Mouse (Mus musculus): ENCODE data around the gene Ccdc184. TPM values are rescaled to one million over a fixed set of nuclear protein-coding genes. Genes with fewer than 3 reads are reported as not detected.
A peak's percentile ranks its signal among the peaks of the same experiment; 100 is the strongest.

Gene Ccdc184
- total and polyA plus RNA-seq, 3 experiments: 0.52 to 0.63 (median 0.61) TPM

DNA sequence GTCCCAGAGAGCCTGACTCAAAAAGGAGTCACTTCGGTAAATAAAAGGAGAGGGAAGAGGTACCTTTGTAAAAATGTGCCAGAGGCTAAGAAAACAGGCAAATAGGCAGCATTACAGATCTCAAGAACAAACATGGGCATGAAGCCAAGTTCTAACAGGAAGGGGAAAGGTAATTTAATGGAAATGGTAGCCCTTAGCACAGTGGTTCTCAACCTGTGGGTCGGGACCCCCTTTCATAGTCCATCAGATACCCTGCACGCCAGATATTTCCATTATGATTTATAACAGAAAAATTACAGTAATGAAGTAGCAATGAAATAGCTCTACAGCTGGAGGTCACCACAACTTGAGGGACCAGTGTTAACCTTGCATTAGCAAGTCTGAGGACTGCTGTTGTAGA is 10.4 kb downstream of the Ccdc184 start:
- Histone ChIP-seq H3K36me3 (ENCODE audit: control insufficient read depth, insufficient read depth, low read length) (no peaks in the 10 kb centered on the region), H3K27ac (no peak overlapping the region), H3K79me2 (replicated peaks; ENCODE audit: control insufficient read depth, insufficient read depth, low read length) (no peaks in the 10 kb centered on the region), H3K4me1 (ENCODE audit: control insufficient read depth, insufficient read depth, low read length) (peaks cover 2% of the 10 kb centered on the region), H3K4me3 (no peak overlapping the region), H3K9ac (ENCODE audit: low read depth, low read length) (no peak overlapping the region), H3K27me3 (ENCODE audit: control insufficient read depth, insufficient read depth, low read length) (no peaks in the 10 kb centered on the region)
- intact Hi-C loops (cut with DNase I): no loop called here
- TF ChIP-seq EP300 (IDR thresholded peaks at IDR 0.05; ENCODE audit: insufficient read depth, low read depth, low read length) (no peak), CTCF (IDR thresholded peaks at IDR 0.05) (no peak), POLR2A (IDR thresholded peaks at IDR 0.05; ENCODE audit: insufficient read depth, low read depth, low read length) (no peak)
- no peak for DNase-seq
- 63% methylated on average over 3 of the region's 3 CpGs for WGBS

DNA sequence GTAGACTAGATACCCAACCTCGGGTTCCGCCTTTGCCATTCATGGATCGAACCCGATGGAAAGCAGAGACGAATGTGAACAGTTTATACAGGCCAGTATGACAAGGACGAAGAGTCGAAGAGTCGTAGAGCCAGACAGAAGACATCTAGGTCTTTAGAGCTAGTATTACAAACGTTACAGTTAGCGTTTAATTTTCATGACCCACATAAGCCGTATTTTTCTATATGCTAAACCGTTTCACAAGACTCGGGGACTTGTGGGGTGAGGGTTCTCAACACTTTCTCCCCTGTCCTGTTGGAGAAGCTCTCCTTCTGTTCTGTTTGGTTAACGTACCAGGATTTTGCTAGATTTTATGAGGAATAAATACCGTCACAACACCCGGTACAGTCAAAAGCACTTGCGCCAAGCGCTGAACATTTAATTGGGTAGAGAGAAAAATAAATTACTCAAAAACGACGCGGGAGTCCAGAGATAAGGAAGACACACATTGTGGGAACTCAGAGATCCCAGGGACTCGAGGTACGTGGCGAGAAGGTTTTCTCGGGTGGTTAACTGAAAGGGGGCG is 13.7 kb downstream of the Ccdc184 start:
- peak overlapping the region; percentile 95 for H3K27ac ChIP-seq
- TF ChIP-seq CTCF (IDR thresholded peaks at IDR 0.05) (no peak), POLR2A (IDR thresholded peaks at IDR 0.05; ENCODE audit: insufficient read depth, low read depth, low read length) (peak; percentile 88)
- no peaks in the 10 kb centered on the region for H3K36me3 ChIP-seq (ENCODE audit: control insufficient read depth, insufficient read depth, low read length)
- H3K4me3 ChIP-seq: peak overlapping the region; percentile 45
- peak overlapping the region; percentile 62 for H3K9ac ChIP-seq (ENCODE audit: low read depth, low read length)
- intact Hi-C loops (cut with DNase I): loop anchor here (2.0 to 10.0 kb wide), 4 partner anchors 112 to 324 kb away; no protein-coding TSS in a partner anchor
- WGBS: 10% methylated on average over 26 of the region's 26 CpGs
- no peak for DNase-seq
- H3K79me2 ChIP-seq (replicated peaks; ENCODE audit: control insufficient read depth, insufficient read depth, low read length): no peaks in the 10 kb centered on the region
- peaks cover 2% of the 10 kb centered on the region for H3K4me1 ChIP-seq (ENCODE audit: control insufficient read depth, insufficient read depth, low read length)
- H3K27me3 ChIP-seq (ENCODE audit: control insufficient read depth, insufficient read depth, low read length): no peaks in the 10 kb centered on the region

DNA sequence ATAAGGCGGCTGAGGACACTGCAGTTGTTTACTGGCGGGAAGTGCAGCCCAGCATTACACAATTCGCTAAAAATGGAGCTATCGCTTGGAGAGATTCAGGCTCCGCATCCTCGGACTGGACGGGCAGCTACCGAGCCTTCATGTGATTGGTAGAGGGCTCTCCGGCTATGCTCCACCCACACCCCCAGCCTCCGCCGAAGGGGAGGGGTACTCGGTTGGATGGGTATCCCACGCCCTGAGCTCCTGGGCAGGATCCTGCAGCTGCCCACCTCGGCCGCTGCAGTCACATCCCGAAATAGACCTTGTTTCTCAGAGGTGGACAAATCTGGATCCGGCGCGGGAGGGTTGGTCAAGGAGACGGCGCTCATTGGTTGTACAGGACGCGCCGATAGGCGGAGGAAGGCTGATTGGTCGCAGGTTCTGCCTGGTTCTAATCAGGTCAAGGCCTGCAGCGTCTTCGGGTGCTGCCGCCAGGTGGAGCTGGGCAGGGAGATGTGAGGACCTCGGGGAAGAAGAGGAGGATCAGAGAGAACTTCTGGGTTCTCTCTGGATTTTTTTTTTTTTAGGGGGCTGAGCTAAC is 14.3 kb downstream of the Ccdc184 start:
- peak overlapping the region; percentile 45 for H3K4me3 ChIP-seq
- TF ChIP-seq CTCF (IDR thresholded peaks at IDR 0.05) (peak; percentile 92), POLR2A (IDR thresholded peaks at IDR 0.05; ENCODE audit: insufficient read depth, low read depth, low read length) (peak; percentile 60), EP300 (IDR thresholded peaks at IDR 0.05; ENCODE audit: insufficient read depth, low read depth, low read length) (peak; percentile 85; the same call in 1 of the 2 replicates)
- H3K27me3 ChIP-seq (ENCODE audit: control insufficient read depth, insufficient read depth, low read length): no peaks in the 10 kb centered on the region
- WGBS: under 1% methylated on average over 30 of the region's 30 CpGs
- peak overlapping the region; percentile 62 for H3K9ac ChIP-seq (ENCODE audit: low read depth, low read length)
- H3K79me2 ChIP-seq (replicated peaks; ENCODE audit: control insufficient read depth, insufficient read depth, low read length): no peaks in the 10 kb centered on the region
- peaks cover 2% of the 10 kb centered on the region for H3K4me1 ChIP-seq (ENCODE audit: control insufficient read depth, insufficient read depth, low read length)
- H3K36me3 ChIP-seq (ENCODE audit: control insufficient read depth, insufficient read depth, low read length): no peaks in the 10 kb centered on the region
- intact Hi-C loops (cut with DNase I): loop anchor here (2.0 to 10.0 kb wide), 4 partner anchors 111 to 324 kb away; no protein-coding TSS in a partner anchor
- peak; percentile 92 to 95 for DNase-seq
- peak overlapping the region; percentile 95 for H3K27ac ChIP-seq

DNA sequence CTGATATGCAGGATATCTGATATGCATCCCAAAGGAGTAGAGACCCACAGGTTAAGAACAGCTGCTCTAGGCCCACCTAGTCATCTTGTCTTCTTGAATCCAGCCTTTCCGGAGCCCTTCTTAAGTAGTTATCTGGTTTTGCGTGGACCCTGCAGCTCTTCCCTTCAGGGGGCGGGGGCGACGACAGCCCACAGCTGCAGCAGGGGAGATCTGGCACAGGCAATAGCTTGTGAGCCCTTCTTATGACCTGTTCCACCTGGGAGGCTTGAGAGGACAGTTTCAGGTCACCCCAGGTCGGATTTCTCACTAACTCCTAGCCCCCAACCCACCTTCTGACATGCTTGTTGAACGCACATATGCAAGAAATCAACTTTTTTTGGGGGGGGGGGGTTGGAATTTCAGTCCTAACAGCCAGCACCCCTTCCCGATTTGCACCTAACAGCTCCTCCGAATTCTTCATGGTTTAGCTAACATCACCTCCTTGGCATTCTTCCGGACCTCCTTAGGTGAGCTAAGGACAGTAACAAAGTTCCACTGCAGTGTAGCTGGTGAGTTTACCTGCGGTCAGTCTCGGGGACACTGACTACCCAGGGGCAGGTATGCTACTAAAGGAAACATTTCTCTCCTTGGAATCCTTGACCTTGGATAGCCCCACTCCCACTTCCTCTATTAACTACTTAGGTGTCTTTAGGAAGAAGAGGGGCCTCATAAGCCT is 15.1 kb downstream of the Ccdc184 start:
- 69% methylated on average over 12 of the region's 12 CpGs for WGBS
- H3K9ac ChIP-seq (ENCODE audit: low read depth, low read length): no peak overlapping the region
- H3K4me1 ChIP-seq (ENCODE audit: control insufficient read depth, insufficient read depth, low read length): peaks cover 2% of the 10 kb centered on the region
- TF ChIP-seq EP300 (IDR thresholded peaks at IDR 0.05; ENCODE audit: insufficient read depth, low read depth, low read length) (no peak), POLR2A (IDR thresholded peaks at IDR 0.05; ENCODE audit: insufficient read depth, low read depth, low read length) (no peak), CTCF (IDR thresholded peaks at IDR 0.05) (no peak)
- no peaks in the 10 kb centered on the region for H3K79me2 ChIP-seq (replicated peaks; ENCODE audit: control insufficient read depth, insufficient read depth, low read length)
- H3K27ac ChIP-seq: peak overlapping the region; percentile 95
- no peaks in the 10 kb centered on the region for H3K36me3 ChIP-seq (ENCODE audit: control insufficient read depth, insufficient read depth, low read length)
- H3K27me3 ChIP-seq (ENCODE audit: control insufficient read depth, insufficient read depth, low read length): no peaks in the 10 kb centered on the region
- peak in 1 of 2 experiments; percentile 24 for DNase-seq
- intact Hi-C loops (cut with DNase I): loop anchor here (2.0 to 10.0 kb wide), 4 partner anchors 110 to 323 kb away; no protein-coding TSS in a partner anchor
- no peak overlapping the region for H3K4me3 ChIP-seq

DNA sequence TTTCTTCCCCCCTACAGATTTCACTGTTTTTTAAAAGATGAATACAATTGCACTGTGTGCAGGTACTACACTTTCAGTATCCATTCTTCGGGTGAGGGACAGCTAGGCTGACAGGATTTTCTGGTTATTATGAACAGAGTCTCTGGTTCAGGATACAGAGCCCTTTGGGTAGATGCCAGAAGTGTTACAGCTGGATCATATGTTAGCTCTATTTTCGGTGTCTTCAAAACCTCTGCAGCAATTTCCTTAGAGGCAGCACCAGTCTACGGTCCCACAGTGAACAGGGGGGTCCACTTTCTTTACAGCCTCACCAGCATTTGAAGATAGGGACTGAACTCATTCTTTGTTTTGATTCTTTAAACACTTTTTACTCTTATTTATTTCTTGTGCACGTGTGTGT is 17.5 kb downstream of the Ccdc184 start:
- no peak for DNase-seq
- H3K9ac ChIP-seq (ENCODE audit: low read depth, low read length): no peak overlapping the region
- H3K27me3 ChIP-seq (ENCODE audit: control insufficient read depth, insufficient read depth, low read length): no peaks in the 10 kb centered on the region
- no peaks in the 10 kb centered on the region for H3K36me3 ChIP-seq (ENCODE audit: control insufficient read depth, insufficient read depth, low read length)
- H3K4me3 ChIP-seq: no peak overlapping the region
- TF ChIP-seq EP300 (IDR thresholded peaks at IDR 0.05; ENCODE audit: insufficient read depth, low read depth, low read length) (no peak), CTCF (IDR thresholded peaks at IDR 0.05) (no peak), POLR2A (IDR thresholded peaks at IDR 0.05; ENCODE audit: insufficient read depth, low read depth, low read length) (no peak)
- 38% methylated on average over 4 of the region's 4 CpGs for WGBS
- intact Hi-C loops (cut with DNase I): loop anchor here (5.0 to 10.0 kb wide), 3 partner anchors 108 to 320 kb away; no protein-coding TSS in a partner anchor
- H3K27ac ChIP-seq: no peak overlapping the region
- H3K4me1 ChIP-seq (ENCODE audit: control insufficient read depth, insufficient read depth, low read length): peaks cover 2% of the 10 kb centered on the region
- no peaks in the 10 kb centered on the region for H3K79me2 ChIP-seq (replicated peaks; ENCODE audit: control insufficient read depth, insufficient read depth, low read length)

Data from heart, adult 2 months (tissue).